Mouse (Mus musculus): ENCODE data around the gene Smg6. TPM values are rescaled to one million over a fixed set of nuclear protein-coding genes. Genes with fewer than 3 reads are reported as not detected.

Smg6 gene
- polyA plus RNA-seq, 1 experiment from 2014 or later: 15.8 TPM

DNA sequence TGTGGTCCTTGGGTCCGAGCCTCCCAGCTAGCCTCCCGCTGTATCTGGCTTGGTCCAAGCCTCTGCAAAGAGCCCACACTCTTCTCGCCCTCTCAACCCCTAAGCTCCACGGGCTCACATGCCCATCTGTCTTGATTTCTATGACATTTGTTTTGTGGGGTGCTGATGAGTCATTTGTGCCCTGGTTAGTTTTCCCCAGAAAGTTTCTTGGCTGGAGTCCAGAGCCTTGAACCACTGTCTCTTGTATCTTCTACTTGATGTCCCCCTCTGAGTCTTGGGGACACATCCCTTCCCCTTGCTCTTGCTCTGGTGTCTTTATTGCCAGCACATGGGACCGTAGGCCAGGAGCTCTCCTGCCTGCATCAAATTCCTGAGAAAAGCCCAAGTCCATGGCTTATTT lies 274.3 kb downstream of the Smg6 start:
- no peak for ATAC-seq (ENCODE audit: insufficient read depth, low FRiP score)
- Histone ChIP-seq H3K9me3 (replicated peaks; ENCODE audit: control insufficient read depth, low read length) (no peaks in the 10 kb centered on the region), H3K9ac (ENCODE audit: low read length) (no peak overlapping the region), H3K27me3 (ENCODE audit: control insufficient read depth, insufficient read depth, low read length) (peaks cover 26% of the 10 kb centered on the region), H3K27ac (ENCODE audit: low read length) (no peak overlapping the region), H3K4me3 (replicated peaks; ENCODE audit: low read length) (no peak overlapping the region), H3K36me3 (ENCODE audit: control insufficient read depth, insufficient read depth, low read length) (no peaks in the 10 kb centered on the region), H3K4me2 (ENCODE audit: low read depth, low read length) (no peak overlapping the region), H3K4me1 (ENCODE audit: control insufficient read depth, insufficient read depth, low read length) (peaks cover 3% of the 10 kb centered on the region; the same call in 1 of the 2 replicates)
- 59% methylated on average over 5 of the region's 5 CpGs for WGBS

DNA sequence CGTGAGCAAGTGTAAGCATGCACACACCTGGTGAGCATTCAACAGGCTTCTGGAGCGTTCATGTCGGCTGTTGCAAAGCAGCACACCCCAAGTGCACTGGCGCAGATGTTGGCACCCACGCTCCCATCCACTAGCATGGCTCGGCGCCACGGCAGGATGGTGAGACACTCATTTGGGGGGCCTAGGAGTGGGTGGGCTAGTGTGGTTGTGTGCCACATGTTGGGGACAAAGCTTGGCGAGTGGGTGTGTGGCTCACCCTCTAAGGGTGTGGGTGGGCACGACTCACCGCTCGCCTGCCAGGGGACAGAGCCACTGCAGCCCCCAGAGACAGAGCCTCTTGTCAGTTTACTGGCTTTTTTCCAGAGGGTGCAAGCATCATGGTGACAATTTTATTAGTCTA lies 275.3 kb downstream of the Smg6 start:
- Histone ChIP-seq H3K4me1 (ENCODE audit: control insufficient read depth, insufficient read depth, low read length) (peaks cover 3% of the 10 kb centered on the region; the same call in 1 of the 2 replicates), H3K27me3 (ENCODE audit: control insufficient read depth, insufficient read depth, low read length) (peaks cover 16% of the 10 kb centered on the region), H3K9me3 (replicated peaks; ENCODE audit: control insufficient read depth, low read length) (no peaks in the 10 kb centered on the region), H3K27ac (ENCODE audit: low read length) (no peak overlapping the region), H3K36me3 (ENCODE audit: control insufficient read depth, insufficient read depth, low read length) (no peaks in the 10 kb centered on the region), H3K4me2 (ENCODE audit: low read depth, low read length) (no peak overlapping the region), H3K9ac (ENCODE audit: low read length) (no peak overlapping the region), H3K4me3 (replicated peaks; ENCODE audit: low read length) (no peak overlapping the region)
- no peak for ATAC-seq (ENCODE audit: insufficient read depth, low FRiP score)
- WGBS: 87% methylated on average over 12 of the region's 12 CpGs

DNA sequence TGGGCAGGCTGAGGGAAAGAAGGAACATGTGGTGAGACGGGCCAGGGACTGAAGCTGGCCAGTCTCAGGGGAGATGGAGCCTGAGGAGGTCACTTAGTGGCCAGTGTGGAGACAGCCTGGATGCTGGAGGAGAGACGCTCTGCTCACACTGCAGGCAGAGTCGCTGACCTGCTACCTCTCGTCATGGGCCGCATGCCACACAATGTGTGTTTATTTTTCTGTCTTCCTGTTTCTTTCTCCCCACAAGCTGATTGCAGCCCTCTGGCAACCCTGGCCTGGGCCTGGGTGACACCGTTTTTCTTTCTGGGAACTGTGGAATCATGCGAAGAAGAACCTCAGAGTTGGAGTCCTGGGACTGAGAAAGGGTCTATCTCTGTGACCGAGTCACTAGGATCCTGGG lies 276.1 kb downstream of the Smg6 start:
- Histone ChIP-seq H3K4me2 (ENCODE audit: low read depth, low read length) (no peak overlapping the region), H3K27me3 (ENCODE audit: control insufficient read depth, insufficient read depth, low read length) (peaks cover 8% of the 10 kb centered on the region; the same call in 1 of the 2 replicates), H3K9me3 (replicated peaks; ENCODE audit: control insufficient read depth, low read length) (no peaks in the 10 kb centered on the region), H3K4me3 (replicated peaks; ENCODE audit: low read length) (no peak overlapping the region), H3K27ac (ENCODE audit: low read length) (no peak overlapping the region), H3K9ac (ENCODE audit: low read length) (peak overlapping the region; percentile 34; the same call in 1 of the 2 replicates), H3K4me1 (ENCODE audit: control insufficient read depth, insufficient read depth, low read length) (peaks cover 3% of the 10 kb centered on the region; the same call in 1 of the 2 replicates), H3K36me3 (ENCODE audit: control insufficient read depth, insufficient read depth, low read length) (no peaks in the 10 kb centered on the region)
- no peak for ATAC-seq (ENCODE audit: insufficient read depth, low FRiP score)
- WGBS: 45% methylated on average over 8 of the region's 8 CpGs

- ATAC-seq (ENCODE audit: insufficient read depth, low FRiP score): no peak
- Histone ChIP-seq H3K27me3 (ENCODE audit: control insufficient read depth, insufficient read depth, low read length) (0 out of 2 replicates have a peak, but pooled peaks cover 3% of the 10 kb centered on the region), H3K9ac (ENCODE audit: low read length) (no peak overlapping the region), H3K4me3 (replicated peaks; ENCODE audit: low read length) (no peak overlapping the region), H3K4me2 (ENCODE audit: low read depth, low read length) (no peak overlapping the region), H3K27ac (ENCODE audit: low read length) (no peak overlapping the region), H3K9me3 (replicated peaks; ENCODE audit: control insufficient read depth, low read length) (no peaks in the 10 kb centered on the region), H3K4me1 (ENCODE audit: control insufficient read depth, insufficient read depth, low read length) (peaks cover 3% of the 10 kb centered on the region; the same call in 1 of the 2 replicates), H3K36me3 (ENCODE audit: control insufficient read depth, insufficient read depth, low read length) (no peaks in the 10 kb centered on the region)
- 79% methylated on average over 4 of the region's 4 CpGs for WGBS
Observed at GRCm38 (mm10) chr11:75203926-75204325, 278.3 kb downstream of the Smg6 start.

DNA sequence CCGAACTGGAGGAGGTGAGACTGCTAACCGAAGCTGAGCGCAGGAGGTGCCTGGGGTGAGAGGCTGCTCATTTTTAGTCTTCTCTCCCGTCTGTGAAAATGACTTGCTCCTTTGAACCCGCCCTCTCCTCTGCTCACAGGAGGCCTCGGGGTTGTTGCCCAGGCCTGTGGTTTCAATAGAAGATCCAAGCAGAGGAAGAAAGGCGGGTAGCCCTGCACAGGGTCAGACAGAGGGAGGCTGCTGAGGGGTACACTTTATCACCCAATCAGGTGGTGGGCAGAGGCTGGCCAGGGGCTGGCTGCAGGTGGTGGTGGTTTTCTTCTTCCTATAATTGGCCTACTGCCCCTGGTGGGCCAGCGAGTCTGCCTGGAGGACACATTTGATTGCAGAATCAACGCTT lies 278.8 kb downstream of the Smg6 start:
- H3K9ac ChIP-seq (ENCODE audit: low read length): no peak overlapping the region
- WGBS: 45% methylated on average over 9 of the region's 9 CpGs
- peaks cover 3% of the 10 kb centered on the region; the same call in 1 of the 2 replicates for H3K4me1 ChIP-seq (ENCODE audit: control insufficient read depth, insufficient read depth, low read length)
- no peak for ATAC-seq (ENCODE audit: insufficient read depth, low FRiP score)
- H3K9me3 ChIP-seq (replicated peaks; ENCODE audit: control insufficient read depth, low read length): no peaks in the 10 kb centered on the region
- H3K4me3 ChIP-seq (replicated peaks; ENCODE audit: low read length): no peak overlapping the region
- no peak overlapping the region for H3K27ac ChIP-seq (ENCODE audit: low read length)
- H3K27me3 ChIP-seq (ENCODE audit: control insufficient read depth, insufficient read depth, low read length): 0 out of 2 replicates have a peak, but pooled peaks cover under 1% of the 10 kb centered on the region
- no peaks in the 10 kb centered on the region for H3K36me3 ChIP-seq (ENCODE audit: control insufficient read depth, insufficient read depth, low read length)
- H3K4me2 ChIP-seq (ENCODE audit: low read depth, low read length): no peak overlapping the region

- Histone ChIP-seq H3K4me1 (ENCODE audit: control insufficient read depth, insufficient read depth, low read length) (peaks cover 7% of the 10 kb centered on the region), H3K9ac (ENCODE audit: low read length) (no peak overlapping the region), H3K4me2 (ENCODE audit: low read depth, low read length) (no peak overlapping the region), H3K36me3 (ENCODE audit: control insufficient read depth, insufficient read depth, low read length) (no peaks in the 10 kb centered on the region), H3K27ac (ENCODE audit: low read length) (no peak overlapping the region), H3K4me3 (replicated peaks; ENCODE audit: low read length) (no peak overlapping the region), H3K9me3 (replicated peaks; ENCODE audit: control insufficient read depth, low read length) (no peaks in the 10 kb centered on the region), H3K27me3 (ENCODE audit: control insufficient read depth, insufficient read depth, low read length) (no peaks in the 10 kb centered on the region)
- ATAC-seq (ENCODE audit: insufficient read depth, low FRiP score): no peak
- 59% methylated on average over 4 of the region's 4 CpGs for WGBS
Observed at GRCm38 (mm10) chr11:75206347-75206746, 280.7 kb downstream of the Smg6 start.

DNA sequence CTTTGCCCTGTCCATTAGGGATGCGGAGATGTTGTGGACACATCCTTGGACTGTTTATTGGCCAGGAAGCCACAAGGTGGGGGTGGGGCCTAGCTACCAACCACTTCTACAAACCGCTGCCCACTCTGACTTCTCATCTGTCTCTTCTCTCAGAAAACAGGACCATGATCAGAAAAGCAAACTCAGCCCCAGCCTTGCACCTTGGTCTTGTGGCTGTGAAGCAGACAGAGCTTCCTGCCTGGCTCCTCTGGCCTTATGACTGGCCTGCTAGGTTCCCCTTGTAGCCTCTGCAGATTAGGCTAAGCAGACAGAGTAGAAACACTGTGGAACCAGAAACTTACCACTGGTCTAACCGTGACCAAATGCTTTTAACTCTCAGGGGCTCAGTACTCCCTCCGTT lies 283.7 kb downstream of the Smg6 start:
- Histone ChIP-seq H3K9me3 (replicated peaks; ENCODE audit: control insufficient read depth, low read length) (no peaks in the 10 kb centered on the region), H3K9ac (ENCODE audit: low read length) (no peak overlapping the region), H3K27me3 (ENCODE audit: control insufficient read depth, insufficient read depth, low read length) (no peaks in the 10 kb centered on the region), H3K4me2 (ENCODE audit: low read depth, low read length) (no peak overlapping the region), H3K4me3 (replicated peaks; ENCODE audit: low read length) (no peak overlapping the region), H3K27ac (ENCODE audit: low read length) (no peak overlapping the region), H3K4me1 (ENCODE audit: control insufficient read depth, insufficient read depth, low read length) (peaks cover 22% of the 10 kb centered on the region), H3K36me3 (ENCODE audit: control insufficient read depth, insufficient read depth, low read length) (no peaks in the 10 kb centered on the region)
- whole genome bisulfite sequencing: 73% methylated on average over 4 of the region's 4 CpGs
- ATAC-seq (ENCODE audit: insufficient read depth, low FRiP score): no peak

DNA sequence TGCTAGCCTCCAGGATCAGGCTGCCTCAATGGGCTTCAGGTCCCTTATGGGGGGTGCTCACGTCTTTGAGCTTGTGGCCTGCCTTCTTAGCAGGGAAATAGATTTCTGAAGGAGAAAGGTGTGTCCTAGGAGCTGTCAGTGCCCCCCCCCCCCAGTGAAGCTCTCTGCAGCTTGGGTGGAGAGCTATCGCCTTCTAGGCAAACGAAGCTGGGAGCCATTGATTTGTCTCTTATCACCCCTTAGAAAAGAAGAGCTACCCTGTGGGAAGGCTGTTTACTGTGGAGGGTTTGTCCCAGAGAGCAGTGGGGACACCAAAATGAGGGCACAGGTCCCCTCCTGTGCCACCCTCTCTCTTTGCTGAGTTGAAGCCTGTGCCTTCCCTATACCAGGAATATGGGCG lies 284.5 kb downstream of the Smg6 start:
- H3K27me3 ChIP-seq (ENCODE audit: control insufficient read depth, insufficient read depth, low read length): no peaks in the 10 kb centered on the region
- H3K9me3 ChIP-seq (replicated peaks; ENCODE audit: control insufficient read depth, low read length): no peaks in the 10 kb centered on the region
- H3K27ac ChIP-seq (ENCODE audit: low read length): no peak overlapping the region; the same call in 1 of the 2 replicates
- no peak overlapping the region for H3K4me3 ChIP-seq (replicated peaks; ENCODE audit: low read length)
- no peak overlapping the region for H3K9ac ChIP-seq (ENCODE audit: low read length)
- H3K36me3 ChIP-seq (ENCODE audit: control insufficient read depth, insufficient read depth, low read length): no peaks in the 10 kb centered on the region
- H3K4me1 ChIP-seq (ENCODE audit: control insufficient read depth, insufficient read depth, low read length): peaks cover 26% of the 10 kb centered on the region
- H3K4me2 ChIP-seq (ENCODE audit: low read depth, low read length): no peak overlapping the region
- no peak for ATAC-seq (ENCODE audit: insufficient read depth, low FRiP score)
- 69% methylated on average over 4 of the region's 4 CpGs for WGBS

DNA sequence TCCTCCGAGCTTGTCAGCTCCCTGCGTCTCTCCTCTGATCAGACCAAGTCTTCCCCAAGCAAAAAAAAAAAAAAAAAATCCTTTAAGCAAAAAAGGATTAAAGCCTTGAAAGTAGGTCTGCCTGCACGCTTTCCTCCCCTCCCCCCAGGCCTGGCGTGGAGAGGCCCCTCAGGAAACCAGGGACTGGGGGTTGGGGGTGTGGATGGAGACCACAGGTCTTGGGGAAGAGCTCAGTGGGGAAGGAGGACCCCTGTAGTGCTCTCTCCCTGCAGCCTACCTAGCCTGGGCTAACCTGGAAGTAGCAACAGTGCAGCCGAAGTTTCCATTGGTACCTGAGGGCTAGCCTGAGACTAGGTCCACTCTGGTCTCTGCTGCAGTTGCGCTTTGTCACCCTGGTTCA lies 285.1 kb downstream of the Smg6 start:
- no peak overlapping the region for H3K4me3 ChIP-seq (replicated peaks; ENCODE audit: low read length)
- peaks cover 26% of the 10 kb centered on the region for H3K4me1 ChIP-seq (ENCODE audit: control insufficient read depth, insufficient read depth, low read length)
- H3K4me2 ChIP-seq (ENCODE audit: low read depth, low read length): no peak overlapping the region
- H3K9ac ChIP-seq (ENCODE audit: low read length): no peak overlapping the region
- ATAC-seq (ENCODE audit: insufficient read depth, low FRiP score): no peak
- no peaks in the 10 kb centered on the region for H3K27me3 ChIP-seq (ENCODE audit: control insufficient read depth, insufficient read depth, low read length)
- H3K36me3 ChIP-seq (ENCODE audit: control insufficient read depth, insufficient read depth, low read length): no peaks in the 10 kb centered on the region
- no peaks in the 10 kb centered on the region for H3K9me3 ChIP-seq (replicated peaks; ENCODE audit: control insufficient read depth, low read length)
- WGBS: 61% methylated on average over 6 of the region's 6 CpGs
- H3K27ac ChIP-seq (ENCODE audit: low read length): no peak overlapping the region
